Mouse (Mus musculus): ENCODE data around the gene Opcml. TPM values are rescaled to one million over a fixed set of nuclear protein-coding genes. Genes with fewer than 3 reads are reported as not detected.

The Opcml gene
- polyA plus RNA-seq, 1 experiment, result 0.03 TPM

GRCm38 (mm10) chr9:27968266-27968665 lies 177.7 kb downstream of the Opcml start:
- TF ChIP-seq GATA1 (IDR thresholded peaks at IDR 0.05; ENCODE audit: low read length) (no peak), TAL1 (IDR thresholded peaks at IDR 0.05; ENCODE audit: low read length) (no peak)
- no peaks in the 10 kb centered on the region for H3K4me1 ChIP-seq (ENCODE audit: control insufficient read depth)
- H3K4me3 ChIP-seq (replicated peaks), result no peak overlapping the region
- no peaks in the 10 kb centered on the region for H3K36me3 ChIP-seq (ENCODE audit: control insufficient read depth)
- H3K9me3 ChIP-seq (ENCODE audit: control insufficient read depth, low read length), result no peaks in the 10 kb centered on the region
- no peaks in the 10 kb centered on the region for H3K27me3 ChIP-seq (ENCODE audit: control insufficient read depth)

- Histone ChIP-seq H3K4me3 (replicated peaks) (no peak overlapping the region), H3K27me3 (ENCODE audit: control insufficient read depth) (no peaks in the 10 kb centered on the region), H3K36me3 (ENCODE audit: control insufficient read depth) (no peaks in the 10 kb centered on the region), H3K9me3 (ENCODE audit: control insufficient read depth, low read length) (no peaks in the 10 kb centered on the region), H3K4me1 (ENCODE audit: control insufficient read depth) (no peaks in the 10 kb centered on the region)
- TF ChIP-seq GATA1 (IDR thresholded peaks at IDR 0.05; ENCODE audit: low read length) (no peak), TAL1 (IDR thresholded peaks at IDR 0.05; ENCODE audit: low read length) (no peak)
Measured at GRCm38 (mm10) chr9:27972293-27972692, 181.7 kb downstream of the Opcml start.

- Histone ChIP-seq H3K4me1 (ENCODE audit: control insufficient read depth) (no peaks in the 10 kb centered on the region), H3K27me3 (ENCODE audit: control insufficient read depth) (no peaks in the 10 kb centered on the region), H3K9me3 (ENCODE audit: control insufficient read depth, low read length) (no peaks in the 10 kb centered on the region), H3K36me3 (ENCODE audit: control insufficient read depth) (no peaks in the 10 kb centered on the region), H3K4me3 (replicated peaks) (no peak overlapping the region)
- TF ChIP-seq TAL1 (IDR thresholded peaks at IDR 0.05; ENCODE audit: low read length) (no peak), GATA1 (IDR thresholded peaks at IDR 0.05; ENCODE audit: low read length) (no peak)
Measured at GRCm38 (mm10) chr9:27982576-27982975, 192.0 kb downstream of the Opcml start.

GRCm38 (mm10) chr9:27986604-27987588 lies 196.3 kb downstream of the Opcml start:
- no peak for TF ChIP-seq GATA1 (IDR thresholded peaks at IDR 0.05; ENCODE audit: low read length)
- TF ChIP-seq TAL1 (IDR thresholded peaks at IDR 0.05; ENCODE audit: low read length), result no peak
- H3K36me3 ChIP-seq (ENCODE audit: control insufficient read depth), result no peaks in the 10 kb centered on the region
- H3K27me3 ChIP-seq (ENCODE audit: control insufficient read depth), result no peaks in the 10 kb centered on the region
- no peaks in the 10 kb centered on the region for H3K4me1 ChIP-seq (ENCODE audit: control insufficient read depth)
- H3K4me3 ChIP-seq (replicated peaks), result no peak overlapping the region
- no peaks in the 10 kb centered on the region for H3K9me3 ChIP-seq (ENCODE audit: control insufficient read depth, low read length)

- no peaks in the 10 kb centered on the region for H3K36me3 ChIP-seq (ENCODE audit: control insufficient read depth)
- H3K4me3 ChIP-seq (replicated peaks), result no peak overlapping the region
Measured at GRCm38 (mm10) chr9:27991611-27992010, 201.0 kb downstream of the Opcml start.

GRCm38 (mm10) chr9:27996536-27996935 lies 206.0 kb downstream of the Opcml start:
- Histone ChIP-seq H3K4me3 (replicated peaks) (no peak overlapping the region), H3K27me3 (ENCODE audit: control insufficient read depth) (no peaks in the 10 kb centered on the region), H3K36me3 (ENCODE audit: control insufficient read depth) (no peaks in the 10 kb centered on the region), H3K4me1 (ENCODE audit: control insufficient read depth) (no peaks in the 10 kb centered on the region), H3K9me3 (ENCODE audit: control insufficient read depth, low read length) (no peaks in the 10 kb centered on the region)
- TF ChIP-seq TAL1 (IDR thresholded peaks at IDR 0.05; ENCODE audit: low read length), result no peak
- no peak for TF ChIP-seq GATA1 (IDR thresholded peaks at IDR 0.05; ENCODE audit: low read length)

More at GRCm38 (mm10) chr9:27991611-27992010, 201.0 kb downstream of the Opcml start:
- no peaks in the 10 kb centered on the region for H3K4me1 ChIP-seq (ENCODE audit: control insufficient read depth)
- H3K9me3 ChIP-seq (ENCODE audit: control insufficient read depth, low read length), result no peaks in the 10 kb centered on the region
- H3K27me3 ChIP-seq (ENCODE audit: control insufficient read depth), result no peaks in the 10 kb centered on the region
- TF ChIP-seq TAL1 (IDR thresholded peaks at IDR 0.05; ENCODE audit: low read length), result no peak

- Histone ChIP-seq H3K4me3 (replicated peaks) (no peak overlapping the region), H3K36me3 (ENCODE audit: control insufficient read depth) (no peaks in the 10 kb centered on the region), H3K4me1 (ENCODE audit: control insufficient read depth) (no peaks in the 10 kb centered on the region), H3K27me3 (ENCODE audit: control insufficient read depth) (no peaks in the 10 kb centered on the region), H3K9me3 (ENCODE audit: control insufficient read depth, low read length) (no peaks in the 10 kb centered on the region)
- TF ChIP-seq GATA1 (IDR thresholded peaks at IDR 0.05; ENCODE audit: low read length) (no peak), TAL1 (IDR thresholded peaks at IDR 0.05; ENCODE audit: low read length) (no peak)
Measured at GRCm38 (mm10) chr9:27998767-27999166, 208.2 kb downstream of the Opcml start.

- H3K36me3 ChIP-seq (ENCODE audit: control insufficient read depth), result no peaks in the 10 kb centered on the region
- TF ChIP-seq GATA1 (IDR thresholded peaks at IDR 0.05; ENCODE audit: low read length), result no peak
- TF ChIP-seq TAL1 (IDR thresholded peaks at IDR 0.05; ENCODE audit: low read length), result no peak
- H3K4me1 ChIP-seq (ENCODE audit: control insufficient read depth), result no peaks in the 10 kb centered on the region
- no peaks in the 10 kb centered on the region for H3K27me3 ChIP-seq (ENCODE audit: control insufficient read depth)
- no peaks in the 10 kb centered on the region for H3K9me3 ChIP-seq (ENCODE audit: control insufficient read depth, low read length)
- H3K4me3 ChIP-seq (replicated peaks), result no peak overlapping the region
Measured at GRCm38 (mm10) chr9:28003131-28003530, 212.6 kb downstream of the Opcml start.

- Histone ChIP-seq H3K4me3 (replicated peaks) (no peak overlapping the region), H3K4me1 (ENCODE audit: control insufficient read depth) (no peaks in the 10 kb centered on the region), H3K36me3 (ENCODE audit: control insufficient read depth) (no peaks in the 10 kb centered on the region), H3K9me3 (ENCODE audit: control insufficient read depth, low read length) (no peaks in the 10 kb centered on the region), H3K27me3 (ENCODE audit: control insufficient read depth) (no peaks in the 10 kb centered on the region)
- no peak for TF ChIP-seq TAL1 (IDR thresholded peaks at IDR 0.05; ENCODE audit: low read length)
- TF ChIP-seq GATA1 (IDR thresholded peaks at IDR 0.05; ENCODE audit: low read length), result no peak
Measured at GRCm38 (mm10) chr9:28011483-28011882, 220.9 kb downstream of the Opcml start.

Measured in erythroblast, embryonic 14.5 days (primary cell).